Mouse (Mus musculus): ENCODE data around the gene Mtf1.

Mtf1 gene

DNA sequence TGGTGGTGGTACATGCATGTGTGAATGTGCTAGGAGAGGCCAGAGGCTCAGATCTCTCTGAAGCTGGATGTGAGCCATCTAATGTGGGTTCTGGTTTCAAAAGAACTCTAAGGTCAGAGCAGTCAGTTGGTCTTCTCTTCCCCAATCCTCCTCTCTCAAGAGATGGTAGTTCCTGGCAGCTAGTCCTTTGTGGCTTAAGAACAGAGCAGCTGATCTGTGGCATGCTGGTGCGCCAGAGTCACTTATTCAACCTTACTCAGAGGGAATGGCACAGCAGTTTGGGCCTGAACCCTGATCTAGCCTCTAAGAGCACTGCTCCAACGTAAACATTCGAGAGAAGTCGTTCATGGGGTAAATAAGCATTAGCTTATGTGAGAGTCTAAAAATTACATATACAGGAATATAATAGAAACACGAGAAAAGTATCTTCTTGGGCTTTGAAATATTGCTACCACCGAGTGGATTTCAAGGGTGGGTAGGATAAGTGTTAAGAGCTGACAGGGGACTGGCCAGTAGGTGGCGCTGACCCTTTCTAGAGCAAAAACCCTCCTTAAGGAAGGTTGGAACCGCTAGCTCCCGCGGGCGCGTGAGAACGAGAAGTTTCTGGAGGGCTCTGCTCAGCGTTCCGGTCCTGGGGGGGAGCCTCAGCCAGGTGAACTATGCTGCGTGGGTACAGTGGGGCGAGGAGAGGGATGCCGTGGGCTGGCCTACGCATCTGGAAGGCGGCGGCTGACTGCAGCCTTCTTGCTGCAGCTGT, at the start of gene Mtf1:
TSS of gene Mtf1 (plus strand) at position 553 of the 757 bp plus-strand sequence.
- peak; percentile 80 for DNase-seq (ENCODE audit: low spot score)

- peak; percentile 26 for DNase-seq (ENCODE audit: low spot score)
Measured at GRCm38 (mm10) chr4:124752281-124753199, 49.4 kb upstream of the Mtf1 start.

GRCm38 (mm10) chr4:124755526-124755925, 46.4 kb upstream of the Mtf1 start:
- DNase-seq (ENCODE audit: low spot score), result no peak

- peak; percentile 20 for DNase-seq (ENCODE audit: low spot score)
Measured at GRCm38 (mm10) chr4:124759305-124759811, 42.5 kb upstream of the Mtf1 start.

- DNase-seq (ENCODE audit: low spot score), result no peak
Measured at GRCm38 (mm10) chr4:124761201-124761600, 40.7 kb upstream of the Mtf1 start.

- DNase-seq (ENCODE audit: low spot score), result no peak
Measured at GRCm38 (mm10) chr4:124762858-124763452, 38.9 kb upstream of the Mtf1 start.

DNA sequence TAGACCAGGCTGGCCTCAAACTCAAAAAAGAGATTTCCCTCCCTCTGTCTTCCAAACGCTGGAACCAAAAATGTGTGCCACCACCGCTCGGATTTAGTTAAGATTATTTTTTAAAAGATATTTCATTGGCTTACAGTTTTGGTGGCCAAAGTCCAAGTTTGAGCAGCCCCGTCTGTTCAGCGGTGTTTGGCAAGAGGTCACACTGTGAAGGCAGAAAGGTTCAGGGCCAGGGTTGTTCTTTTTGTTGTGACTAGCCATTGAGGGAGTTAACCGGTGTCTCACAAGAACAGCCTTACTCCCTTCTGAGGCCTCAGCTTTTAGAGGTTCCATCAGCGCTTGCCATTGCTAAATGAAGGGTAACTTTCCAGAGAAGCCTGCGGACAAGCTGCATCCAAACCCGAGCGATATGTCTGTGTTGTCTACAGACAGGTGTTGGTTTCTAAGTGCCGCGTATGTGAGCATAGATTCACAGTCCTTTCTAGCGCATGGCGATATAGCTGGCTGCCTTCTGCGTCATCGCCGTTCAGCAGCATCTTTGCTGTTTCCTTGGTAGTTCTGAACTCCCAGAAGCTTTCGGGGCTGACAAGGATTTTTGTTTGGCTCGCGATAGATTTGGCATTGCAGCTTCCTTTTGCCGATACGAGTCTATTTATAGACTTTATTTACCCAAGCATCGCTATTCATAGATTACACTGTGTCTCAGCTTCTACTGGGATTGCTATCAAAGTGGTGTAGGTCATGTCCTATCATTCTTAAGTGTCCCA, 35.9 kb upstream of the Mtf1 start:
- DNase-seq (ENCODE audit: low spot score), result no peak

GRCm38 (mm10) chr4:124766566-124766940, 35.4 kb upstream of the Mtf1 start:
- DNase-seq (ENCODE audit: low spot score), result no peak

- no peak for DNase-seq (ENCODE audit: low spot score)
Measured at GRCm38 (mm10) chr4:124768963-124769591, 32.8 kb upstream of the Mtf1 start.

GRCm38 (mm10) chr4:124770624-124771023, 31.3 kb upstream of the Mtf1 start:
- no peak for DNase-seq (ENCODE audit: low spot score)

- DNase-seq (ENCODE audit: low spot score), result peak; percentile 8
Measured at GRCm38 (mm10) chr4:124772125-124772524, 29.8 kb upstream of the Mtf1 start.

DNA sequence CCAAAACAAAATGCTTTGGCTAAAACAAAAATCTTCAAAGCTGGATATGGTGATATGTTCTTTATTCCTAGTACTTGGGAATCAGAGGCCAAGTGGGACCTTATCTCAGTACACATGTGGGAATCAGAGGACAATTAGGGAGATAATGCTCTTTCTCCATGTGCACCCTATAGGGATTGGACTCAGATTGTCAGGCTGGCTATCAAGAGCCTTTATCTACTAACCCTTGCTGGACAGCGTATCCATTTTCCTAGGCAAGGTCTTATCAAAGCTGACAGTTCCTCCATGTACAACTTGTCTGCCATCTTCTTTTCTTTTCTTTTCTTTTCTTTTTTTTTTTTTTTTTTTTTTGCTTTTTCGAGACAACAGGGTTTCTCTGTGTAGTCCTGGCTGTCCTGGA, 28.5 kb upstream of the Mtf1 start:
- no peak for DNase-seq (ENCODE audit: low spot score)

DNA sequence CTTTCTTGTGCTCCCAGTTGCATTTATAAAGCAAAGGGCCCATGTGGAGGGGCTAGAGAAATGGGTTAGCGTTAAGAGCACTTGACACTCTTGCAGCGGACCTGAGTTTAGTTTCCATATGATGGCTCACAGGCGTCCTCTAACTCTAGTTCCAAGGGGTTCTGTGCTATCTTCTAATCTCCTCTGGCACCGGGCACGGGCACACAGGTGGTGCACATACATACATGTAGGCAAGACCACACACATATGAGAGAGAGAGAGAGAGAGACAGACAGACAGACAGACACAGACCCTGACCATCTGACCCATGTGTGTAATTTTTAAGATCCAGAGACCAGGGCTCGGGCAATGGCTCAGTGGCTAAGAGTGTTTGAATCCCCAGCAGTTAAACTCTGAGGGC, 27.9 kb upstream of the Mtf1 start:
- DNase-seq (ENCODE audit: low spot score), result no peak

DNA sequence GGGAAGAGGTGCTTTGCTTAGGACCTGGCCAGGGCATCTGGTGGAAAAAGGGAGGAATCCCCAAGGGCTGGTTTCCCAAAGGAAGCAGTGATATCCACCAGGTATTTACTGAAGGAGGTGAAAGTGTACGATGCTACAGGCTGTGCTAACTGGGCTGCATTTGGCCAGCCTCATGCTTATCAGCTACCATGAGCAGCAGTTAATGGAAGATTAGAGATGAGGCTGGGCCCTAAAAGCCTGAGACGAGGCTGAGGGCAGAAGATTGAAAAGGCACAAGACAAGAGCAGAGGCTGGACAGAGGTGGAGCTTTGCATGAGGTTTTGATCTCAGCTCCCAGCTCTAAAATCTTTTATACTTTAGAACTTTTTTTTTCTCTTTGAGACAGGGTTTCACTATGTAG, 27.5 kb upstream of the Mtf1 start:
- DNase-seq (ENCODE audit: low spot score), result peak; percentile 34

- DNase-seq (ENCODE audit: low spot score), result no peak
Measured at GRCm38 (mm10) chr4:124781361-124781760, 20.5 kb upstream of the Mtf1 start.

GRCm38 (mm10) chr4:124782395-124782794, 19.5 kb upstream of the Mtf1 start:
- no peak for DNase-seq (ENCODE audit: low spot score)

DNA sequence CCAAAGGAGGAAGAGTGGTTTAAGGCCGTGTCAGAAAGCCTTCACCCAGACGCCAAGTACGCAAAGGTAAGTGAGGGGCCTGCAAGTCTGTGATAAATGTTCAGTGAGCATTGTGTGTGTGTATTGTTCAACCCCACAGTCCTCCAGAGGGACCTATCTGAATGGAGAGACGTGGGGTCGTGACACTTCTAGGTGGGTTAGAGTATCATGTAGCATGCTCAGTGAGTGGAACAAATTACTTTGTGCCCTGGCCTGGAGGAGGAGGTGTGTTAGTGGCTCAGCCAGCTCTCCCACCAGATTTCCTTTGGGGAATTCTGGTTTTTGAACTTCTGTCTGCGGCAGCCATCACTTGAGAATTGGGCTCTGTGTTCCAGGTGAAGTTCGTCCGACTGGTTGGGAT, 18.0 kb upstream of the Mtf1 start:
- DNase-seq (ENCODE audit: low spot score), result no peak

- DNase-seq (ENCODE audit: low spot score), result no peak
Measured at GRCm38 (mm10) chr4:124790013-124790412, 11.9 kb upstream of the Mtf1 start.

GRCm38 (mm10) chr4:124792114-124792513, 9.8 kb upstream of the Mtf1 start:
- DNase-seq (ENCODE audit: low spot score), result no peak

- no peak for DNase-seq (ENCODE audit: low spot score)
Measured at GRCm38 (mm10) chr4:124796141-124796540, 5.8 kb upstream of the Mtf1 start.

- DNase-seq (ENCODE audit: low spot score), result no peak
Measured at GRCm38 (mm10) chr4:124796913-124797312, 5.0 kb upstream of the Mtf1 start.
